Mouse (Mus musculus): ENCODE measurements at regions not wholly inside any gene's neighbourhood (a gene's known extent, or its start where the extent isn't known, plus 50 kb on each side); places are given as distances from the start of the nearest gene placed in this dataset.

DNA sequence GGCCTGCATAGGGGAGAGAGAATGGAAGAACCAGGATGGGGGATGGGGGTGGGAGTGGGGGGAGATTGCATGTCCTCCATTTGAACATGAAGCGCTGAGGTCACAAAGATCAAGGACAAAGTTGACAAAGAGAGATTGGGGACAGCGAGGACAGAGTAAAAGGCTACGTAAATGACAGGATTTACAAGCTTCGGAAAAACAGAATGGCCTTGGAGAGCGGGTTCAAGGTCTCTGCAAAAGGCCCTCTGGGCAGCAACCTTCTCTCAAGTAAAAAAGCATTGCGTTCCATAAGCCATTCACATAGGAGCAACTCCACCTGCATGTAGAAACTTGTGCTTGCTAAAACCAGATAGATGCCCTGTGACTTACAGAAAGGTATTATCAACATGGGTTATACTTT lies 86.0 kb upstream of the Frmd6 start:
- no peak for ATAC-seq (replicated peaks; ENCODE audit: low FRiP score, low TSS enrichment, poor library complexity, severe bottlenecking)

DNA sequence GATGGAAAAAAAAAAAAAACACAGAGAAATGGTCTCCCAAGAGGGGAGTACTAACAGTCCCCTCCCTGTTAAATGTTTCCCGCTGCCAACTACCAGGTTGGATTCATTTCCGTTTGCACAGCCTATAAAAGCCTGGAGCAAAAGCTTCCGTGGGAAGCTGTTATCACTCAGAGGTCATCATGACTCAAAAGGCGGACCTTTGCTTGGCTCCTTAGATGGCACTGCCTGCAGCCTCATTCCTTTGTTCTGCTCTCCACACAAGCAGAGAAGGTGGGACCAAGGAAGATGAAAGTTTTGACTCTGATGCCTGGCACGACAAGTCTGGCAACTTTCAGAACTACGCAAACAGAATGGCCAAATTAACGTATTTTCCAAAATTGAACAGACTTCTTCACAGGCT lies 85.5 kb upstream of the Frmd6 start:
- no peak for ATAC-seq (replicated peaks; ENCODE audit: low FRiP score, low TSS enrichment, poor library complexity, severe bottlenecking)

DNA sequence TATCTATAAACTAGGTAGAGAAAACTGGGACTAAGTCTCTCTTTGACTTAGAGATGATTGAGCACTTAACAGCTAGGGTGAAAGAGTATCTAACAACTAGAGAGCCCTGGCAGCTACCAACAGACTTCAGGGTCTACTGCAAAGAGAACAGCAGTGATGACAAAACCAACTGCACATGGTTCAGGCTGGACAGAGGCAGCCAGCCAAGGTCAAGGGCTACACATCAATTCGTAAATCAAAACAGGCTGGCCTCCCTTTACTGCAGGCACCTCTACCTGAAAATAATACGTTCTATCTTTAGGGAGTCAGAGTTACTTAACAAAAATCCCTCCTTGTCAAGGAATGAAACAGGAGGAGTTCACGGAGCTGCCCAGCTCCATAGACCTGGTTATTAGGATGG lies 82.5 kb upstream of the Frmd6 start:
- no peak for ATAC-seq (replicated peaks; ENCODE audit: low FRiP score, low TSS enrichment, poor library complexity, severe bottlenecking)

DNA sequence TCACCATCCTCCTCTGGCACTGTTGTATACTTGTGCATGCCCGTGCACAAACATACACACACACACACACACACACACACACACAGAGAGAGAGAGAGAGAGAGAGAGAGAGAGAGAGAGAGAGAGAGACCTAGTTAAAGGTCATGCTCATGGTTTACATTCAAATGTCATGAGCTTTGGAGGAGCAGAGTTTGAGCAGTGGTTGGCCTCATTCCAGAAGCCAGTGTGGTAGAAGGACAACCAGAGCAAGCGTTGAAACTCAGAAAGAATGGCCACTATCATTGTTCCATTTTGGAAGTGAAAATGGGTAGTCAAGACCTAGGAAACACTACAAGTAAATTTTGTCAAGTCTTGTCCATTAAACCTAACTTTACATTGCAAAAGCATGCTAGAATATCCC lies 79.6 kb upstream of the Frmd6 start:
- ATAC-seq (replicated peaks; ENCODE audit: low FRiP score, low TSS enrichment, poor library complexity, severe bottlenecking) = no peak

DNA sequence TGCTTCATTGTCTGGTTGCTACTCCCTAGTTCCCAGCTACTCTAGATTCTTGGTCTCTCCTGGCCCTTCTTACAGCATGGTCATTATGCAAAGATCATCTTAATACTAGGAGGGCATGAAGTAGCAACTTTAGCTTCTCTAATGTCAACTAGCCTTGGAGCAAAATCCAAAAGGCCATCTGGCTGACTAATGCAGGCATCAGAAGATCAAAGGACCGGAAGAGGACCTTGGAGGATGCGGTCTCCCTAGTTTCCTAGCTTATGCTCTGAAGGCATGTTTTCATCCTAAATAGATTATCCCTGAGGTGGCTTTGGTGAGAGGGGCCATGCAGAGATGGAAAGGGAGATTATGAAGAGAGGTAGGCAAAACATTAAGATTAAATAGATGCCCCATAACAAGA lies 75.7 kb upstream of the Frmd6 start:
- ATAC-seq (replicated peaks; ENCODE audit: low FRiP score, low TSS enrichment, poor library complexity, severe bottlenecking) = no peak

DNA sequence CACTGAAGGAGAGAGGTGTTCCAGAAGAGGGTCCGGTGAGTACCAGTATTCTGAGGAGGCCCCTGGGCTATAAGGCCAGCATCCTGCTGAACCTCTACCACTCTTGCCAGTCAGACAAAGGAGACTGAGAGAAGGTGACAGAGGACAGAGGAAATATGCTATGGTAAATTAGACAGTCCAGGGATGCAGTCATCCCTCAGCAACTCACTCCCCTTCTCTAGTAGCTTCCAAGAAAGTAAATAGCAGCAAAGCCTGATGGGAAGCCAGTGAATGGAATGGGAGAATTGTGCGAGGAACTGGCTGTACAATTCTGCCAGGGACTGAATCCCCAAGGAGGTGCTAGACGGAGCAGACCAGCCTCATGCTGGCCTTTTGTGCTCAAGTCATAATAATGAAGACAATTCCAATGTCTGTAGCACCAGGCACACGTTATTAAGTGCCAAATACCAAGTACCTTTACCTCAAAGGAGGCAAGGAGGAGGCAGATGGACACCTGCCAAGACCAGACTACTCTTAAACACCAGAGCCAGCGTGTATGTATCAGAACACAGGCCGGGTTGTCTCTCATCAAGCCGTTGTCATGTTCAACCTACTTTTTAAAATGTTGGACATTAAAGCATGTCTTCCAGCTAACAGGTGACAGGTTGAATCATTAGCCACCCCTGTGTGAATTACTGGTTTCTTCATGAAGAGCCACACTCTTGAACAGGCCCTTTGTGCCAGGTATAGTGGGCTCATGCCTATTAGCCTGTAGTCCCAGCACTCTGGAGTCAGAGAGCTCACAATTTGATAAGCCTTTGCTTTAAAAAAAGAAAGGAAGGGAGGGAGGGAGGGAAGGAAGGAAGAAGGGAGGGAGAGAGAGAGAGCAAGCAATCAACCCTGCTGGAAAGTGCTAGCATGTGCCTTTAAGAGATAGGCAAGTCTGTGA lies 74.4 kb upstream of the Frmd6 start:
- no peak for ATAC-seq (replicated peaks; ENCODE audit: low FRiP score, low TSS enrichment, poor library complexity, severe bottlenecking)

DNA sequence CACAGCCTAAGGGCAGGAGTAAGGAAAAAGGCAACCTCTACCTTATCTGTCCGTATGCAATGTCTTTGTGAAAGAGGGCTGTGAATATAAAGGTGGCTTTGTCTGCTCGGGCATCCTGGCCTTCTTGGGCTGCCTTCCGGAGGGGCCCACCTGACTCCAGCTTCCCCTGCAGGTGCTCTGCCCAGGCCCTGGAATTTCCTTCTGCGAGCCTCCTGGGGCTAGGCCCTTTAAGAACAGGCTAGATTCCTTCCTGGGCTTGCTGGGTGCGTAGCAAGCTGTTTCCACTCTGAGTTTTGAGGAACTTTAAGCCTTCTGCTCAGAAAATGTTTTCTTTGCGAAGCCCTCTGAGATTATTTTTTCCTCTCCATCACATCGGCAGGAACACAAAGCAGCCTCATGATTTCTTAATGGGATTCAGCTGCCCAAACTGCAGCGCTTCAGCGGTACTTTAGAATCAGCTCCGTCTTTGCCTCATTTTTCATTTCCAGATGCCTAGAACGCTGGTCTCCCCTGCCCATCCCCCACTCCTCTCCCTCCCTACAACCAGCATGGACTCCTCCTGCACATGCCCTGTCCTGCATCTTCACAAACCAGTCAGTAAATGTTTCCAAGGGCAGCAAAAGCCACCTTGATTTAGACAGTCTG lies 72.9 kb upstream of the Frmd6 start:
- no peak for ATAC-seq (replicated peaks; ENCODE audit: low FRiP score, low TSS enrichment, poor library complexity, severe bottlenecking)

DNA sequence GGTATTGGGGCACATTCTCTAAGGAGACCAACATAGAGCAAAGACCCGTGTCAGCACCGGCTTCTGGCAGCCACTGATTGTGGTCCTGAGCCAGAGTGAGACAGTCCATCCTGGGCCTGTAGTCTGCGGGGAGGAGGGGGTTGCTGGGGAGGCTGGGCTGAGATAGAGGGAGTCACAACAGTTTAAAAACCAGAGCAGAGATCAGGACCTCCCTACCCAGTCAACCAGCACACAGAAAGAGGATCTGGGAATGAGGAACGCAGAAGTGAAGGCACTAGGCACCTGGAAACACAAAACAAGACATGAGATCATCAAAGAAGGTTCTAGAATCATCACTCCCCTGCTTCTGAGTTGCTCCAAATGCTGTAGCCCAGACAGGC lies 72.4 kb upstream of the Frmd6 start:
- ATAC-seq (replicated peaks; ENCODE audit: low FRiP score, low TSS enrichment, poor library complexity, severe bottlenecking) = no peak

DNA sequence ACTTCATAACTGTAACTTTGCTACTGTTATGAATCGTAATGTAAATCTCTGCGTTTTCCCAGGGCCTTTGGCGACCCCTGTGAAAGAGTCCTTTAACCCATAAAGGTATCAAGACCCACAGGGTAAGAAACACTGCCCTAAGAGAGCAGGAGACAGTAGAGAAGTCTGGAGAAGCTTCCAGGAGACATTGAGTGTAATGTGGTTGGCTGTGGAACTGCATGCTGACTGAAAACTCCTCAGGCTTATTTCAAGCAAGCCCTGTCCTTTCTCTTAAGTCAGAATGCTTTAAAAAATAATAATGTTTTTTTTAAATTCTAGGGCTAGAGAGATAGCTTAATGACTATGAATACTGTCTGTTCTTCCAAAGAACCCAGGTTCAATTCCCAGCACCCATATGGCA lies 71.9 kb upstream of the Frmd6 start:
- no peak for ATAC-seq (replicated peaks; ENCODE audit: low FRiP score, low TSS enrichment, poor library complexity, severe bottlenecking)

DNA sequence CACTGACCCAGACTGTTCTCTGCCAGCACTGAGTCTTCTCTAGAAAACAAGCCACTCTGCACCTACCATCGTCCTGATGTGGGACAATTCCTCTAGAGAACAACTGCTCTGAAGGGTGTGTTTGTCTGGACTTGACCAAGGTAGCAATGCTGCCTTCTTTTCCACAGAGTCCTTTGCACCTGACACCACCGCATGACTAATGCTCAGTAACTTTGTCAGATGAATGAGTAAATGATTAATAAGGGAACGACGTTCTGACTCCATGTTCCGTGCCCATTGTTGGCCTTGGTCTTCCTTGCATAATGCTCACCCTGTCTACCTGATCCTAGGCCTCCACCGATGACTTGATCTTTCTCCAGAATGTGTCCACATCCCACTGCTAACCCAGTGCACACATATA lies 67.2 kb upstream of the Frmd6 start:
- no peak for ATAC-seq (replicated peaks; ENCODE audit: low FRiP score, low TSS enrichment, poor library complexity, severe bottlenecking)

DNA sequence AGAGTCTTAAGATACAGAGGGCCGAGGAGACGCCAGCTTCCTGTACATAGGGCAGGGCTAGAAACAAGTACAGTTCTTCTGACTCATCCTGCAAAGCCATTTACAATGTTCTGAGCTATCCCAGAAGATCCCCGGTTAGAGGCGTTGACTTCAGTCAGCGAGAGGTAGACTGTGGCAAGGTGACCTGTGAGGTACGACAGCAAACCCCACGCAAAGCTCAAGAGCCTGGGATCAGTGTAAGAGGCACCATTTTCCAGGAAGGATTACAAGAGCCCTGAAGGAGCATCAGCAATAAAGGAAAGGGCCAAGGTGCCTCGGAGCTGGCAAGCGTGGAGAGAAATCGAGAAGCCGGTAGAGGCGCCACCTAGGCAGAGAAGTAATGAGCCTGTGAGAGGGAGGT lies 61.8 kb upstream of the Frmd6 start:
- no peak for ATAC-seq (replicated peaks; ENCODE audit: low FRiP score, low TSS enrichment, poor library complexity, severe bottlenecking)

DNA sequence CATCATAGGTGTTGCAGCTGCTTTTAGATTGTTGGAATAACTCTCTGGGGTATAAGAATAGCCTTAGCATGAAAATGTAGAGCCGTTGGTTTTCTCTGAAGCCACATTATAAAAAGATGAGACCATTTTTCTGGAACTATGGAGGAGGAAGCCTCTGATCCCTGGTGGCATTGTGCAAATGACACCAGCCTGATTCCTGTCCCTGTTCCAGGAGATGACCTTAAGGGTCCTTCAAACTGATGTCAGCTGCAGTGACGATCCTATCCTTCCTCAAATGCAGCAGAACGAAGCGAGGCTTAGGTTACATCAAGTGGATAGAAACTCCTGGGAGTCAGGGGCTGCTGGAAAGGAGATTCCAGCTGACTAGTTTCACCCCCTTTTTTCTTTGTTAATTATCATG lies 59.0 kb upstream of the Frmd6 start:
- ATAC-seq (replicated peaks; ENCODE audit: low FRiP score, low TSS enrichment, poor library complexity, severe bottlenecking) = no peak

DNA sequence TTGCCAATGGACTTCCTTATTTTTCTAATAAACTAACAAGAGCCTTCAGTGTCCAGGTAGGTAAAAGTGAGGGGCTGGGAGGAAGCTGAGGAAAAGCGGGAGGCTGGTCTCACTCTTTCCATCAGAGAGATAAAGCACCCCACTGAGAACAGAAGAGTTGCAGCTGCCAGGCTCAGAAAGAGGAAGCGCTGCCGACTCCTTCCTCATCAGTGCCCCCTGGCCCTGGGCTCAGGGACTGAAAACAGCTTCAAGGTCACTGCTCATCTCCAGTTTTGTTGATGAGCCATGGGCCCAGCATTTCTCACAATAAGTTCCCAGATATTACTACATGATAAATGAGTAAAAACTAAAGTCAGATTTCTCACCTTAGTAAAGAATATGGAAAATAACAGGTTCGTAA lies 57.4 kb upstream of the Frmd6 start:
- ATAC-seq (replicated peaks; ENCODE audit: low FRiP score, low TSS enrichment, poor library complexity, severe bottlenecking) = no peak

DNA sequence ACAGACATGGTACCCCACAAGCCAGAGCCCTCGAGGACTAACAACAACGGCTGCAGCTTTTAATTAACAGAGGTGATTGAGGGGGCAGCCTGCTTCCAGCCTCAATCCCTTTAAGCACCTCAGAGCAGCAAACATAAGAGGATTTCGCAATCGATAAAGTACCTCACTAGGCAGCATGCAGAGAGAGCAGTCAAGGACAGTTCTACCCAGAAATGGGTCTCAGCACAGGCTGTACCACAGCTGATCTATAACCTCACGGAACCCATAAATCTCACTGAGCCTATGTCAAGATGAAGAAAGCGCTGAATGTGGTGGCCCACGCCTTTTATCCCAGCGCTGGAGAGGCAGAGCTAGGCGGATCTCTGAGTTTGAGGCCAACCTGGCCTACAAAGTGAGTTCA lies 56.6 kb upstream of the Frmd6 start:
- ATAC-seq (replicated peaks; ENCODE audit: low FRiP score, low TSS enrichment, poor library complexity, severe bottlenecking) = no peak

DNA sequence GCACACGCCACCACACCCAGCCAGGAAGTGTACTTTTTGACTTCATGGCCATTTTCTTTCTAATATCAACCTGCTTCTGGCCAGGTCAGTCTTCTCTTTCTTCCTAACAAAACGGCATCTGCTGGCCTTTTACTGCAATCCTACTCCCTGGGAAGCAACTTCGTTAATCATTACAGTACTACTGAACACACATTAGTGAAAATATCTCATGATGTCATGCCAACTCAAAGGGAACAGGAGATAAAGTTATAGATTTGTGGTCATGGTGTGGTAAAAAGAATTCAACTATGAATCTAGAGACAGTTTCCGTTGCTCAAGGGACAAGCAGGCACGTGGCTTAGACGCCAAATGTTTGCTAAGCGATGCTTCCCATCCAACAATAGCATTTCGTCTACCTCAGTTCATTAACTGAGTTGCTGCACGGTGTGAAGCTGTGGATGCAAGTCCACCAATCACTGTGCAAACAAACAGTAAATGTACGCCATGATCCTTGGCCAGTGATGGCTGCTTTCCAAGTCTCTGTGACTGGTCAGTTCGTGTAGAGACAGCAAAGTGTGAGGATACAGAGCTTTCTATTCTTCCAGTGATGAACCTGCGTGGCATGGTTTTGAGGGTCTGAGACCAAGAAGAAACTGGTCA lies 55.7 kb upstream of the Frmd6 start:
- no peak for ATAC-seq (replicated peaks; ENCODE audit: low FRiP score, low TSS enrichment, poor library complexity, severe bottlenecking)

DNA sequence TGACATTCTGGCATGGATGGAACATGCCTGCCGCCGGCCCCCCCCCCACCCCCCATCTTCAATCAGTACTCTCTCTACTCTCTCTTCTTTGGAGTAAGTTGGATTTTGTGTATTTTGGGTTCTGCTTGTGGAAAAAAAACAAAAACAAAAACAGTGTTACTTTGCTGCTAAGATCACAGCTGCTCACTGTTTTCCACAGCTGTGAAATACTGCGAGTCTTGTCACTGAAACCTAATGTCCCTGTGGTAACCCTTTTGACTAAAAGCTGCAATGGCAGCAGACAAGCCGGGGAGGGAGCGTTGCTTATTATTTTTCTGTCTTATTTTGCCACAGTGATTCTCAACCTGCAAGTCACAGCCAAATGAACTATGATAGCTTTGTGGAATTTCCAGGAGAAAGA lies 51.3 kb upstream of the Frmd6 start:
- no peak for ATAC-seq (replicated peaks; ENCODE audit: low FRiP score, low TSS enrichment, poor library complexity, severe bottlenecking)

DNA sequence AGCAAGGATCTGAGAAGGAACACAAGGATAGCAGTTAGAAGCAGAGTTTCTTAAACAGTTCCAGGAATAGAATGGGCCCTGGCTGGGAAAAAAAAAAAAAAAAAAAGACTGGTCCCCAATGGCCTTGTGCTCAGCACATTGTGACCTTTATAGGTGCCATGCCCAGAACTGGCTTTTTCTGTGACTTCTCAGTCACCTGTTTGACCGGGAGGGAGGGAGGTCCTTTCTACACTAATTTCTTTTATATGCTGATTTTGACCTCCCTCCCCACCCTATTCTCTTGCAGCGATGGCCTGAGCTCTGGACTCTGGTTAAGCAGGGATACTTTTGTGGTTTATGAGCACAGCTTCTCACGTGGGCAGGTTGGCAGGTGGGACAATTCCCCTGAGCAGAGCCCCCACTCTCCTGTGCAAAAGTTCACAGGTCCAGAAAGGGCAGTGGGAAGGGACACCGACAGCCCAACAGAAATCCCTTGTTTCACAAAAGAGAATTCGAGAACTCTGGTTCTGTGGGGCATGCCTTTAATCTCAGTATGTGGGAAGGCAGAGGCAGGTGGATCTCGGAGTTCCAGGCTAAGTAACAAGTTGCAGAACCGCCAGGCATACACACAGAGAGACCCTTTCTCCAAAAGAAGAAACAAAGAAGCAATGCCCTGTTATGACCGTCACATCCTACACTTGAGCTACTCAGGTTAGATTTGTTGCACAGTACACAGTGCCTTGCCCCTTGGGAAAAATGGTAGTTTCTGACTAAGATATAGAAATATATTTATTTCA lies 50.3 kb upstream of the Frmd6 start:
- no peak for ATAC-seq (replicated peaks; ENCODE audit: low FRiP score, low TSS enrichment, poor library complexity, severe bottlenecking)
